Mouse (Mus musculus): ENCODE data around the gene Kiz. TPM values are rescaled to one million over a fixed set of nuclear protein-coding genes. Genes with fewer than 3 reads are reported as not detected.
A peak's percentile ranks its signal among the peaks of the same experiment; 100 is the strongest.

The Kiz gene
- total and polyA plus RNA-seq, 2 experiments: 3.7 to 19.7 TPM

GRCm38 (mm10) chr2:146958951-146959821, 103.5 kb downstream of the Kiz start:
- Histone ChIP-seq H3K36me3 (ENCODE audit: control insufficient read depth, insufficient read depth, low read length) (peaks cover 5% of the 10 kb centered on the region), H3K27me3 (ENCODE audit: control insufficient read depth, insufficient read depth, low read length) (no peaks in the 10 kb centered on the region), H3K4me1 (ENCODE audit: control insufficient read depth, insufficient read depth, low read length) (no peaks in the 10 kb centered on the region), H3K4me3 (ENCODE audit: insufficient read depth, low read depth, low read length) (no peak overlapping the region), H3K27ac (replicated peaks; ENCODE audit: insufficient read depth, low read depth, low read length) (no peak overlapping the region), H3K9ac (ENCODE audit: low read depth, low read length) (no peak overlapping the region), H3K79me2 (ENCODE audit: control insufficient read depth, insufficient read depth, low read length) (no peaks in the 10 kb centered on the region)
- TF ChIP-seq POLR2A (IDR thresholded peaks at IDR 0.05; ENCODE audit: extremely low read depth, insufficient read depth, low read length) (no peak), CTCF (IDR thresholded peaks at IDR 0.05; ENCODE audit: low read depth, low read length) (peak; percentile 92)
- DNase-seq (ENCODE audit: extremely low read depth, low read depth, low spot score): peak; percentile 60
- WGBS: 11% methylated on average over 21 of the region's 21 CpGs

- no peak overlapping the region for H3K9ac ChIP-seq (ENCODE audit: low read depth, low read length)
- peaks cover 7% of the 10 kb centered on the region; the same call in 1 of the 2 replicates for H3K4me1 ChIP-seq (ENCODE audit: control insufficient read depth, insufficient read depth, low read length)
- no peaks in the 10 kb centered on the region for H3K27me3 ChIP-seq (ENCODE audit: control insufficient read depth, insufficient read depth, low read length)
- no peaks in the 10 kb centered on the region for H3K36me3 ChIP-seq (ENCODE audit: control insufficient read depth, insufficient read depth, low read length)
- no peak overlapping the region for H3K27ac ChIP-seq (replicated peaks; ENCODE audit: insufficient read depth, low read depth, low read length)
- peak; percentile 92 for DNase-seq (ENCODE audit: extremely low read depth, low read depth, low spot score)
- no peaks in the 10 kb centered on the region for H3K79me2 ChIP-seq (ENCODE audit: control insufficient read depth, insufficient read depth, low read length)
- no peak overlapping the region for H3K4me3 ChIP-seq (ENCODE audit: insufficient read depth, low read depth, low read length)
- TF ChIP-seq POLR2A (IDR thresholded peaks at IDR 0.05; ENCODE audit: extremely low read depth, insufficient read depth, low read length) (no peak), CTCF (IDR thresholded peaks at IDR 0.05; ENCODE audit: low read depth, low read length) (no peak)
- 25% methylated on average over 3 of the region's 3 CpGs for WGBS
Observed at GRCm38 (mm10) chr2:146975024-146975423, 119.4 kb downstream of the Kiz start.

GRCm38 (mm10) chr2:146975453-146976028, 119.9 kb downstream of the Kiz start:
- Histone ChIP-seq H3K27me3 (ENCODE audit: control insufficient read depth, insufficient read depth, low read length) (no peaks in the 10 kb centered on the region), H3K27ac (replicated peaks; ENCODE audit: insufficient read depth, low read depth, low read length) (no peak overlapping the region), H3K4me3 (ENCODE audit: insufficient read depth, low read depth, low read length) (no peak overlapping the region), H3K79me2 (ENCODE audit: control insufficient read depth, insufficient read depth, low read length) (no peaks in the 10 kb centered on the region), H3K9ac (ENCODE audit: low read depth, low read length) (no peak overlapping the region), H3K36me3 (ENCODE audit: control insufficient read depth, insufficient read depth, low read length) (no peaks in the 10 kb centered on the region), H3K4me1 (ENCODE audit: control insufficient read depth, insufficient read depth, low read length) (peaks cover 7% of the 10 kb centered on the region; the same call in 1 of the 2 replicates)
- TF ChIP-seq CTCF (IDR thresholded peaks at IDR 0.05; ENCODE audit: low read depth, low read length): no peak
- TF ChIP-seq POLR2A (IDR thresholded peaks at IDR 0.05; ENCODE audit: extremely low read depth, insufficient read depth, low read length): no peak
- DNase-seq (ENCODE audit: extremely low read depth, low read depth, low spot score): no peak
- WGBS: 79% methylated on average over 3 of the region's 3 CpGs

GRCm38 (mm10) chr2:146982786-146983185, 127.1 kb downstream of the Kiz start:
- DNase-seq (ENCODE audit: extremely low read depth, low read depth, low spot score): no peak
- WGBS: 93% methylated on average over 2 of the region's 2 CpGs
- no peak overlapping the region for H3K27ac ChIP-seq (replicated peaks; ENCODE audit: insufficient read depth, low read depth, low read length)
- H3K4me1 ChIP-seq (ENCODE audit: control insufficient read depth, insufficient read depth, low read length): no peaks in the 10 kb centered on the region
- no peaks in the 10 kb centered on the region for H3K79me2 ChIP-seq (ENCODE audit: control insufficient read depth, insufficient read depth, low read length)
- no peak overlapping the region for H3K4me3 ChIP-seq (ENCODE audit: insufficient read depth, low read depth, low read length)
- TF ChIP-seq CTCF (IDR thresholded peaks at IDR 0.05; ENCODE audit: low read depth, low read length) (no peak), POLR2A (IDR thresholded peaks at IDR 0.05; ENCODE audit: extremely low read depth, insufficient read depth, low read length) (no peak)
- H3K36me3 ChIP-seq (ENCODE audit: control insufficient read depth, insufficient read depth, low read length): no peaks in the 10 kb centered on the region
- no peak overlapping the region for H3K9ac ChIP-seq (ENCODE audit: low read depth, low read length)
- no peaks in the 10 kb centered on the region for H3K27me3 ChIP-seq (ENCODE audit: control insufficient read depth, insufficient read depth, low read length)

- 95% methylated on average over 2 of the region's 2 CpGs for WGBS
- no peak overlapping the region for H3K4me3 ChIP-seq (ENCODE audit: insufficient read depth, low read depth, low read length)
- no peaks in the 10 kb centered on the region for H3K79me2 ChIP-seq (ENCODE audit: control insufficient read depth, insufficient read depth, low read length)
- no peak for DNase-seq (ENCODE audit: extremely low read depth, low read depth, low spot score)
- no peaks in the 10 kb centered on the region for H3K27me3 ChIP-seq (ENCODE audit: control insufficient read depth, insufficient read depth, low read length)
- H3K36me3 ChIP-seq (ENCODE audit: control insufficient read depth, insufficient read depth, low read length): no peaks in the 10 kb centered on the region
- H3K4me1 ChIP-seq (ENCODE audit: control insufficient read depth, insufficient read depth, low read length): no peaks in the 10 kb centered on the region
- no peak overlapping the region for H3K9ac ChIP-seq (ENCODE audit: low read depth, low read length)
- H3K27ac ChIP-seq (replicated peaks; ENCODE audit: insufficient read depth, low read depth, low read length): no peak overlapping the region
- TF ChIP-seq CTCF (IDR thresholded peaks at IDR 0.05; ENCODE audit: low read depth, low read length) (no peak), POLR2A (IDR thresholded peaks at IDR 0.05; ENCODE audit: extremely low read depth, insufficient read depth, low read length) (no peak)
Observed at GRCm38 (mm10) chr2:146984831-146985230, 129.2 kb downstream of the Kiz start.

GRCm38 (mm10) chr2:146985807-146986206, 130.1 kb downstream of the Kiz start:
- H3K36me3 ChIP-seq (ENCODE audit: control insufficient read depth, insufficient read depth, low read length): no peaks in the 10 kb centered on the region
- 73% methylated on average over 1 of the region's 1 CpGs for WGBS

More at GRCm38 (mm10) chr2:146985807-146986206, 130.1 kb downstream of the Kiz start:
- no peak for DNase-seq (ENCODE audit: extremely low read depth, low read depth, low spot score)
- no peaks in the 10 kb centered on the region for H3K4me1 ChIP-seq (ENCODE audit: control insufficient read depth, insufficient read depth, low read length)
- no peak overlapping the region for H3K27ac ChIP-seq (replicated peaks; ENCODE audit: insufficient read depth, low read depth, low read length)
- TF ChIP-seq POLR2A (IDR thresholded peaks at IDR 0.05; ENCODE audit: extremely low read depth, insufficient read depth, low read length) (no peak), CTCF (IDR thresholded peaks at IDR 0.05; ENCODE audit: low read depth, low read length) (no peak)
- H3K27me3 ChIP-seq (ENCODE audit: control insufficient read depth, insufficient read depth, low read length): no peaks in the 10 kb centered on the region
- no peak overlapping the region for H3K4me3 ChIP-seq (ENCODE audit: insufficient read depth, low read depth, low read length)
- H3K9ac ChIP-seq (ENCODE audit: low read depth, low read length): no peak overlapping the region
- no peaks in the 10 kb centered on the region for H3K79me2 ChIP-seq (ENCODE audit: control insufficient read depth, insufficient read depth, low read length)

Measured in liver, adult 2 months (tissue).